Mouse (Mus musculus) cerebellum, postnatal 25 days (tissue): ENCODE measurements at regions not wholly inside any gene's neighbourhood (a gene's known extent, or its start where the extent isn't known, plus 50 kb on each side); places are given as distances from the start of the nearest gene placed in this dataset.

Experiments used
- DNase-seq, 2 experiments: peaks; one replicate each; pipeline ENCODE4 v3.0.0; 2021; ENCODE audit warnings: mixed read lengths in 2 of 2

GRCm38 (mm10) chr17:64229225-64229976 is 102.3 kb downstream of the Pja2 start:
- DNase-seq, result no peak

- DNase-seq, result no peak
These were observed 117.1 kb downstream of the Pja2 start for GRCm38 (mm10) chr17:64214599-64214998.

GRCm38 (mm10) chr17:64213251-64213650 is 118.5 kb downstream of the Pja2 start:
- DNase-seq, result no peak

- no peak for DNase-seq
These were observed 120.4 kb downstream of the Pja2 start for GRCm38 (mm10) chr17:64211281-64211680.

GRCm38 (mm10) chr17:64210366-64210765 is 121.3 kb downstream of the Pja2 start:
- no peak for DNase-seq

- peak; percentile 71 to 76 for DNase-seq
These were observed 122.1 kb downstream of the Pja2 start for GRCm38 (mm10) chr17:64209640-64210039.

- peak in 1 of 2 experiments; percentile 1 for DNase-seq
These were observed 123.4 kb downstream of the Pja2 start for GRCm38 (mm10) chr17:64208152-64208855.

GRCm38 (mm10) chr17:64206196-64206718 is 125.5 kb downstream of the Pja2 start:
- no peak for DNase-seq

- DNase-seq, result peak in 1 of 2 experiments; percentile 5
These were observed 128.1 kb downstream of the Pja2 start for GRCm38 (mm10) chr17:64203611-64204010.

GRCm38 (mm10) chr17:64202248-64202647 is 129.5 kb downstream of the Pja2 start:
- no peak for DNase-seq

GRCm38 (mm10) chr17:64201609-64202008 is 130.1 kb downstream of the Pja2 start:
- peak in 1 of 2 experiments; percentile 7 for DNase-seq

- DNase-seq, result peak; percentile 60 to 70
These were observed 131.4 kb downstream of the Pja2 start for GRCm38 (mm10) chr17:64200092-64200877.

- peak in 1 of 2 experiments; percentile 3 for DNase-seq
These were observed 132.3 kb downstream of the Pja2 start for GRCm38 (mm10) chr17:64199241-64199933.

- DNase-seq, result no peak
These were observed 135.3 kb downstream of the Pja2 start for GRCm38 (mm10) chr17:64196437-64196836.

- no peak for DNase-seq
These were observed 138.7 kb downstream of the Pja2 start for GRCm38 (mm10) chr17:64193055-64193454.
